Mouse (Mus musculus): Measurements from ENCODE around the gene Zdhhc19.

DNA sequence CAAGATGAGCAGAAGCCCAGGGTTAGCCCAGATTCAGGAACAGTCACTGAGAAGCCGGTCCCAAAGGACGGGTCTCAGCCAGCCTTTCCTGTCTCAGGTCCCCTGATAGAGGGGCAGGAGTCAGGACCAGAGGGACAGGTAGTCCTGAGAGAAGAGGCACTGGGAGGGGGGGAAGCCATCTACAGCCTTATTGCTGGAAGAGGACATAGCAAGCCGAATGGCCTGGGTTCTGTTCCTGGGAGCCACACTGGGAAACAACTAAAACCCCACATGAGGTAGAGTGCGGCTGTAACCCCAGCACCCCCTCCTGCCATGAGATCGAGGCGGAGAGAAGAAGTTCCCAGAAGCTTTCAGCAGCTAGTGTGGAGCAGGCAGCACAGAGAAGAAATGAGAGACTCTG, 17.9 kb downstream of the Zdhhc19 start:
- no peak for TF ChIP-seq CTCF (IDR thresholded peaks at IDR 0.05 in 2 of 3, conservative IDR thresholded peaks at IDR 0.05 in 1 of 3; ENCODE audit: control insufficient read depth in 1 of 3, insufficient read depth in 1 of 3, low read depth in 2 of 3, low read length in 3 of 3, poor library complexity in 1 of 3, severe bottlenecking in 1 of 3)
- TF ChIP-seq ZKSCAN1 (IDR thresholded peaks at IDR 0.05; ENCODE audit: low read depth, low read length): no peak
- TF ChIP-seq POLR2A (IDR thresholded peaks at IDR 0.05; ENCODE audit: control insufficient read depth in 1 of 2, insufficient read depth in 1 of 2, low read depth in 1 of 2, low read length in 2 of 2, poor library complexity in 1 of 2): no peak
- TF ChIP-seq CHD1 (IDR thresholded peaks at IDR 0.05; ENCODE audit: low read depth, low read length): no peak
- no peak for TF ChIP-seq MEF2A (IDR thresholded peaks at IDR 0.05; ENCODE audit: extremely low read depth, insufficient replicate concordance, low read depth, low read length, poor library complexity, severe bottlenecking)
- TF ChIP-seq CHD2 (IDR thresholded peaks at IDR 0.05; ENCODE audit: low read length): no peak
- TF ChIP-seq KAT2A (conservative IDR thresholded peaks at IDR 0.05; ENCODE audit: low read depth, low read length): no peak

Measured in MEL (cell line).